Mouse (Mus musculus) regulatory T cell (primary cell): ENCODE measurements around the gene Ccsap.

Experiments used
- in situ Hi-C: fragments of 300-600 bp; cut with MboI, MseI; formaldehyde crosslinking; loops from one replicate; pipeline ENCODE4 v1.15.1; 2025; ENCODE audit warnings: high pct_unique_total_duplicates

Ccsap gene

DNA sequence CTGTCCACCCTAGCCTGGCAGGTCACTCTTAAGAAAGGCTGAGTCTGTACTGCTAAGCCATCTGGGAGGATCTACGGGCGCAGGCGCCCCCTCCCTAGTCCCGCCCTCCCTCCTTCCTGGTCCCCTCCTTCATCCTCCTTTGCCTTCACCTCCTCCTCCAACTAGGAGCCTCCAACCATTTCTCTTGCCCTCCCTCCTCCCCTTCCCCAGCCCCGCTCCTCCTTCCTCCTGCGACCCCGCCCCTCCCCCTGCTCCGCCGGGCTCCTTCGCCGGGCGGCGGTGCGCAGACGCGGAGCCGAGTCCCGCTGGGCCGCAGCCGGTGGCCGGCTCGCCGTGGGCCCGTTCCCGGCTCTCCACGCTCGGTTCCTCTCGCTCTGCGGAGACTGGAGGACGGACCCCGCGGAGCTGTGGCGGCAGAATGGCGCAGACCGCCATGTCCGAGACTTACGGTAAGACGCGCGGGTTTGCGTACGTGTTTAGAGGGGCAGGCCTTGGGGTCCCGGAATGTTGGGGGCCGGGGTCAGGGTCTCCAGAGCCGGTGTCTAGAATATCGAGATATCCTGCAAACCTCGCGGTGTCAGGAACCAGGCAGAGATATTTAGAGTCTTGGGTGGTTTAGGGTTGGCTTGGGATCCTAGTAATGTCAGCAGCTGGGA lies 54.2 kb downstream of the Ccsap start, which contains the start of gene Rab4a:
Gene Rab4a (plus strand): TSS at position 268 of the 656 bp plus-strand sequence.
- in situ Hi-C loops: no loop called here

DNA sequence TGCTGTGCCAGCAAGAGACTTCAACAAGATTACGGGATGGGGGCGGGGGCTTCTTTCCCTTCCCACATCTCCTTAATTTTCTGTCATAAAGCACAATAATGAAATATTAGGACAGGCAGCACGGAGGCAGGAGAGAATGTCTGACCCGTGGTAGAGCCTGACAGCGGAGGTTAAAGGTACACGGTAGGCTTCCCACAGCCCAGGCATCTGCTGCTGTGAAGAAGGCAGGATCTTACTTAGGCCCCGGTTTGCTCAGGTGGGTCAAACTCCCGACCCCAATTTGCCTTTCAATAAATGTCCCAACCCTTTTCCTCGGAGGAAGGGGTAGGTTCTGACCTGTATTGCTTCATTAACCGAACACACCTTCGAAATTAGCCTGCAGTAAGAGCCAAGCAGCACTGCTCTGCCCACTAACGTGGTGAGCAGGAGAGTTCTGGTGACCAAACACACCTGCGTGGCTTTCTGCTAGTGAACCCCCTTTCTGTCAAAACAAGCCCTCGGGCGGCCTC lies 54.7 kb downstream of the Ccsap start:
- in situ Hi-C loops: no loop called here

DNA sequence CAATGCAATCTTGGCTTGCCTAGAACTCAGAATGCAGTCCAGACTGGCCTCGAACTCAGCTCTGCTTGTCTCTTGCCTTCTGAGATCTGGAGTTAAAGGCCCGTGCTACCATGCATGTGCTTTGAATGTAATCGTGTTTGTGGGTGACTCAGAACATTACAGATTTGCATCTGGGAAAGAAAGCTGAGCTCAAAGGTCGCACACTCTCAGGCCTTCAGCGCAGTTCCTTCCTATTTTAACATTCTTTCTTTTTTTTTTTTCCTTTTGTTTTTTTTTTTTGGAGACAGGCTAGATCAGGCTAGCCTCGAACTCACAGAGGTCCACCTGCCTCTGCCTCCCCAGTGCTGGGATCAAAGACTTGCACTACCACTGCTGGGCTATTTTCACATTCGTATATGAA lies 55.4 kb downstream of the Ccsap start:
- in situ Hi-C loops: no loop called here

DNA sequence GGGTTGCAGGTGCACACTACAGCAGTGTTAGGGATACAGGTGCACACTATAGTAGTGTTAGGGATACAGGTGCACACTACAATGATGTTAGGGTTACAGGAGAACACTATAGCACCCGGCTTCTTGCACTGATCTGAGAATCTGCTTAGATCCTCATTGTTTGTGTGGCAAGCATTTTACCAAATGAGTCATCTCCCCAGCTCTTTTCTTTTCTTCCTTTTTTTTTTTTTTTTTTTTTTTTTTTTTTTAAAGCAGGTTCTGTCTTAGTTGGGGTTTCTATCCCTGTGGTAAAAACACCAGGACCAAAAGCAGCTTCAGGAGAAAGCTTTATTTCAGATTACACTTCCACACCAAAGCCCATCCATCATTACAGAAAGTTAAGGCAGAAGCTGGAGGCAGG lies 56.4 kb downstream of the Ccsap start:
- in situ Hi-C loops: no loop called here

GRCm38 (mm10) chr8:123801538-123801937 lies 58.5 kb downstream of the Ccsap start:
- in situ Hi-C loops: no loop called here

DNA sequence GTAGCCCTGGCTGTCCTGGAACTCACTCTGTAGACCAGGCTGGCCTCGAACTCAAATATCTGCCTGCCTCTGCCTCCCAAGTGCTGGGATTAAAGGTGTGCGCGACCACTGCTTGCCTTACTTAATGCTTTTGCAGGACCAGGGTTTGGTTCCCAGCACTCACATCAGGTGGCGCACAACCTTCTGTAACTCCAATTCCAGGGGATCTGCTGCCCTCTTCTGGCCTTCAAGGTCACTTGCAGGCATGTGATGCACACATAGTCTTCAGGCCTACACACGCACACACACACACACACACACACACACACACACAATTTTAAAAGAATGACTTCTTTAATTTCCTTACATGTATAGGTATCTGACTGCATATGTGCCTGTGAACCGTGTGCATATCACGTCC lies 59.1 kb downstream of the Ccsap start:
- in situ Hi-C loops: no loop called here

DNA sequence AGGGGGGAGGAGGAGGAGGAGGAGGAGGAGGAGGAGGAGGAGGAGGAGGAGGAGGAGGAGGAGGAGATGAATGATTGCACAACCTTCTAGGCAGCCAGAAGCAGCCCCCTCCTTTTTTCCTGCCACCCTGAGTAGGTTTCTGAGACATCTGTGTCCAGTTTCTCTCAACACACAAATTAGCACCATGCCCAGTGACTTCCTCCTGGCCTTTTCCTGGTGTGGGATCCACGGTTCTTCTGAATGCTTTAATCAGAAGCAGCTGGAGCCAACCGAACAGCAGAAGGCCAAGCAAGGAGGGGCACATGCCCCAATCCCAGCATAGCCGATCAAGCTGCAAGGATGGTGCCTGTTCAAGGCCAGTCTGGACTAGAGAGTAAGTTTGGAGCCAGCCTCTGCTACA lies 60.1 kb downstream of the Ccsap start:
- in situ Hi-C loops: no loop called here

DNA sequence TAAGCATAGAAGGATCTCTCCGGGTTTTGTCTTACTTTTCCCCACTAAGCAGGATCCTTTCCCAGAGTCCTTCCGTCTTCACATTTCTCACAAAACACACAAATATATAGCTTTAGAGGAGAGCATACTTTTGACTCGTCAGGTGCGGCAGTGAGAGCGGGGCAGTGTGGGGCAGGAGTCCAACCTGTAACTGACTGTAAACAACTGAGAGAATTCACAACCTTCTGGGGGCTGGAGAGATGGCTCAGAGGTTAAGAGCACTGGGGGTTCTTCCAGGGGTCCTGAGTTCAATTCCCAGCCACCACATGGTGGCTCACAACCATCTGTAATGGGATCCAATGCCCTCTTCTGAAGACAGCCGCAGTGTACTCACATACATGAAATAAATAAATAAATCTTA lies 60.6 kb downstream of the Ccsap start:
- in situ Hi-C loops: no loop called here

DNA sequence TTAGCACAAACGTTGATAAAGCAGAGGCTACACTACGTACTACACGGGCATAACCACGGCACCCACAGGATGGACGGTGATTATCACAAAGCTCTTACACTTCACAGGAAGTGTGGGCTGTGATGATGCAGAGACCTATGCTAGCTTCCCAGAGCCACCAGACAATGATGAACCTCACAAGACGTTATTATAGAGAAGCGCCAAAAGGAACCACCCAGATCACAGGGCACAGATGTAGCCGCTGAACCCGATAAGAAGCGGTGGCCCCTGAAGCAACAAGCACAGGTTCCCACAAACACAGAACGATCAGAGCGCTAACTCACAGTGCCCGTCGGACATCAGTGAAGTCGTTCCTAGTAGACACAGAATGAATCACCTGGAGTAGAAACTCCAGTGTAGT lies 62.1 kb downstream of the Ccsap start:
- in situ Hi-C loops: no loop called here

- in situ Hi-C loops: no loop called here
Measured at GRCm38 (mm10) chr8:123796758-123797157, 63.3 kb downstream of the Ccsap start.

DNA sequence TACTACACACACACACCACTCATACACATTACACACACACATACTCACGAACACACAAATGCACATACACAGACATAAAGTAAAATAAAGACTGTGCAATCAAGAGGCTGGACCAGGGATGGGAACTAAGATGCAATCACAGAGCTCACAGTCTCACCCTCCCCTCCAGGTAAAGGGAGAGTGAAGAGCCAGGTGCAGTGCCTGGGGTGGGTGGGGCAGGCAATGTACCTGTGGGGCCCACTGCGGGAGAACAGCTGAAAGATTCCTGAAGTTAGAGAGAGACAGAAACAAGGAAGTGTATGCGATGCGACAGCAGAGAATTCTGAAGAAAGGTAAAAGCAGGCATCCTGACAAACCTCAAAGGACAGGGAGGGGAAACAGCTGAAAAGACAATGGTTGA lies 65.2 kb downstream of the Ccsap start:
- in situ Hi-C loops: no loop called here

- in situ Hi-C loops: no loop called here
Measured at GRCm38 (mm10) chr8:123793900-123794299, 66.1 kb downstream of the Ccsap start.

- in situ Hi-C loops: no loop called here
Measured at GRCm38 (mm10) chr8:123791845-123792225, 68.2 kb downstream of the Ccsap start.

DNA sequence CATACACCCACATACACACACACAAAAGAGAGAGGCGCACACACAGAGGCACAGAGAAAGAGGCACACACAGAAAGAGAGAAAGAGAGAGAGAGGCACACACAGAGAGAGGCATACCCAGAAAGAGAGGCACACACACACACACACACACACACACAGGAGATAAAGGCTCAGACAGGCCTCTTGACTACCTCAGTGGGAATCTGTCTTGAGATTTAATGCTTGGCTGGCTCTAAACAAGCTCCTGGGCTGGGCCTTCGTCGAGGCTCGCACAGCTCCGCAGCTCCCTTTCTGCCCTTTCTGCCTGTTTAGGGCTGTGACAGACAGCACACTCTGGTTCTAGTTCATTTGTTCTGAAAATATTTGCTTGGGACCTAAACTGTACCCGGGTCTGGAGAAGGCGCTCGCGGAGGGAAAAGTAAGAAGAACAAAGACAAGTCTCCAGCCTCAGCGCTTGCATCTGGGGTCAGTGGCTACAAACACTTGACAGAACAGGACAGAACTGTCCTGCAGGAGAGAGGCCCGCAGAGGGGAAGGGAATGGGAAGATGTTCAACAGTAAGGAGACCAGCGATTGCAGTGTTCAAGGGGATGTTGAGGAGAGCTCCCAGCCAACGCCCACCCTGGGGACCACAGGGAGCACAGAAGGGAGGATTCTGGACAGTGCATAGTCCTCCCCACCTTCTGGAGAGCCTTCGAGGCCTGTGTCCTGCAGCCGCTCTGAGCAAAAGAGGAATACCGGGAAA lies 68.7 kb downstream of the Ccsap start:
- in situ Hi-C loops: no loop called here
